Mouse (Mus musculus): ENCODE data around the gene Chn1. TPM values are rescaled to one million over a fixed set of nuclear protein-coding genes. Genes with fewer than 3 reads are reported as not detected.

The Chn1 gene
- total and polyA plus RNA-seq, 3 experiments = 4.2 to 17.0 (median 9.9) TPM

- DNase-seq (ENCODE audit: extremely low read depth) = peak; percentile 19
- in situ Hi-C loops (cut with MboI; ENCODE audit: low pct_ligation_motif_present, low pct_unique_long_range_greater_than_20kb, low sequenced_read_pairs) = no loop called here
- Histone ChIP-seq H3K27ac (ENCODE audit: insufficient read depth, low read depth) (no peak overlapping the region), H3K9me3 (replicated peaks; ENCODE audit: low read length) (no peaks in the 10 kb centered on the region), H3K36me3 (replicated peaks in 1 of 2; ENCODE audit: control insufficient read depth in 1 of 2, insufficient read depth in 1 of 2, low read length in 1 of 2) (no peaks in the 10 kb centered on the region), H3K4me1 (ENCODE audit: control insufficient read depth in 1 of 2, insufficient read depth in 2 of 2) (peaks cover 0 to 7% of the 10 kb centered on the region in 2 experiments; a peak in 2 of 4 replicates), H3K9ac (ENCODE audit: insufficient read depth, low read depth) (no peak overlapping the region), H3K79me2 (replicated peaks; ENCODE audit: control insufficient read depth, extremely low read depth, insufficient read depth, poor library complexity, severe bottlenecking) (no peaks in the 10 kb centered on the region), H3K4me3 (replicated peaks in 1 of 3; ENCODE audit: low read depth in 2 of 3, low read length in 2 of 3, poor library complexity in 1 of 3) (no peak overlapping the region), H3K27me3 (replicated peaks) (peaks cover 11% of the 10 kb centered on the region), H3K4me2 (ENCODE audit: insufficient read depth, low read depth, poor library complexity, severe bottlenecking) (peak overlapping the region; percentile 30; the same call in 1 of the 2 replicates)
- peak; percentile 39 for TF ChIP-seq JUN (IDR thresholded peaks at IDR 0.05; ENCODE audit: insufficient read depth, low read depth, low read length)
- 0 out of 2 replicates have a peak, but pooled peaks have one; percentile 40 for TF ChIP-seq JUND (conservative IDR thresholded peaks at IDR 0.05; ENCODE audit: low read depth, low read length)
- peak; percentile 64 for TF ChIP-seq BHLHE40 (IDR thresholded peaks at IDR 0.05; ENCODE audit: low read depth, low read length)
- TF ChIP-seq ZNF384 (IDR thresholded peaks at IDR 0.05; ENCODE audit: low read depth, low read length) = no peak
- TF ChIP-seq RCOR1 (conservative IDR thresholded peaks at IDR 0.05; ENCODE audit: low read depth, low read length) = no peak
- dilution Hi-C loops (cut with MboI; ENCODE audit: extremely low pct_ligation_motif_present, extremely low pct_unique_long_range_greater_than_20kb, low sequenced_read_pairs) = no loop called here
These were observed 7.3 kb upstream of the Chn1 start for GRCm38 (mm10) chr2:73782371-73782905.

GRCm38 (mm10) chr2:73780321-73781010 is 5.3 kb upstream of the Chn1 start:
- Histone ChIP-seq H3K9me3 (replicated peaks; ENCODE audit: low read length) (no peaks in the 10 kb centered on the region), H3K27ac (ENCODE audit: insufficient read depth, low read depth) (no peak overlapping the region), H3K27me3 (replicated peaks) (peaks cover 26% of the 10 kb centered on the region), H3K36me3 (replicated peaks in 1 of 2; ENCODE audit: control insufficient read depth in 1 of 2, insufficient read depth in 1 of 2, low read length in 1 of 2) (no peaks in the 10 kb centered on the region), H3K4me1 (ENCODE audit: control insufficient read depth in 1 of 2, insufficient read depth in 2 of 2) (peaks cover 0 to 7% of the 10 kb centered on the region in 2 experiments; a peak in 2 of 4 replicates), H3K9ac (ENCODE audit: insufficient read depth, low read depth) (no peak overlapping the region), H3K79me2 (replicated peaks; ENCODE audit: control insufficient read depth, extremely low read depth, insufficient read depth, poor library complexity, severe bottlenecking) (no peaks in the 10 kb centered on the region), H3K4me2 (ENCODE audit: insufficient read depth, low read depth, poor library complexity, severe bottlenecking) (no peak overlapping the region), H3K4me3 (replicated peaks in 1 of 3; ENCODE audit: low read depth in 2 of 3, low read length in 2 of 3, poor library complexity in 1 of 3) (no peak overlapping the region)
- DNase-seq (ENCODE audit: extremely low read depth) = no peak
- dilution Hi-C loops (cut with MboI; ENCODE audit: extremely low pct_ligation_motif_present, extremely low pct_unique_long_range_greater_than_20kb, low sequenced_read_pairs) (no loop called here), in situ Hi-C loops (cut with MboI; ENCODE audit: low pct_ligation_motif_present, low pct_unique_long_range_greater_than_20kb, low sequenced_read_pairs) (no loop called here)
- TF ChIP-seq GABPA (IDR thresholded peaks at IDR 0.05; ENCODE audit: insufficient replicate concordance, low read depth, low read length) (no peak), HCFC1 (IDR thresholded peaks at IDR 0.05; ENCODE audit: low read depth, low read length) (no peak), ZNF384 (IDR thresholded peaks at IDR 0.05; ENCODE audit: low read depth, low read length) (no peak), E2F4 (IDR thresholded peaks at IDR 0.05; ENCODE audit: insufficient replicate concordance, low read depth, low read length) (no peak), SMC3 (IDR thresholded peaks at IDR 0.05; ENCODE audit: low read depth, low read length) (no peak), CHD2 (IDR thresholded peaks at IDR 0.05; ENCODE audit: low read length) (no peak), PAX5 (IDR thresholded peaks at IDR 0.05; ENCODE audit: low read length) (no peak), ZC3H11A (IDR thresholded peaks at IDR 0.05; ENCODE audit: low read depth, low read length) (no peak), CHD1 (IDR thresholded peaks at IDR 0.05; ENCODE audit: low read depth, low read length) (no peak), ETS1 (conservative IDR thresholded peaks at IDR 0.05; ENCODE audit: low read depth, low read length) (no peak), JUN (IDR thresholded peaks at IDR 0.05; ENCODE audit: insufficient read depth, low read depth, low read length) (no peak), CTCF (conservative IDR thresholded peaks at IDR 0.05 in 1 of 2, IDR thresholded peaks at IDR 0.05 in 1 of 2; ENCODE audit: low read depth in 2 of 2, low read length in 2 of 2) (no peak), MAZ (IDR thresholded peaks at IDR 0.05; ENCODE audit: low read depth, low read length) (no peak), SIN3A (IDR thresholded peaks at IDR 0.05; ENCODE audit: low read length) (no peak), TBP (conservative IDR thresholded peaks at IDR 0.05; ENCODE audit: low read depth, low read length) (no peak)
